Mouse (Mus musculus) gastrocnemius, adult 2 months (tissue): ENCODE measurements around the gene Pias4. TPM values are rescaled to one million over a fixed set of nuclear protein-coding genes. Genes with fewer than 3 reads are reported as not detected.
"Not testable (repeated sequence)": the region's sequence is repeated elsewhere in the genome, so short reads cannot be mapped to it uniquely, and the experiment has no call there.

Experiments used
- DNase-seq: peaks from one replicate; pipeline ENCODE4 v3.0.0; 2022
- H3K27ac ChIP-seq: fragments of 200-600 bp; 2 replicates; pipeline ENCODE4 v1.8.1; 2022; ENCODE audit warnings: mild to moderate bottlenecking
- H3K4me3 ChIP-seq: fragments of 200-600 bp; 2 replicates; pipeline ENCODE4 v1.8.1; 2022; ENCODE audit warnings: mild to moderate bottlenecking, moderate library complexity
- CTCF ChIP-seq: fragments of 200-600 bp; IDR thresholded peaks from 2 replicates; pipeline ENCODE4 v1.8.1; 2022; ENCODE audit warnings: antibody characterized with exemption, mild to moderate bottlenecking, moderate library complexity
- intact Hi-C: fragments of 180-260 bp; cut with DNase I; formaldehyde crosslinking; loops from one replicate; pipeline ENCODE4 v1.15.1; 2025
- total RNA-seq, 2 experiments: library from RNA; stranded (reverse); gene quantifications; 2 replicates each; pipeline ENCODE4 v1.2.3; 2021

Pias4 gene
- total RNA-seq, 2 experiments from 2014 or later, result 15.7 to 16.2 TPM

DNA sequence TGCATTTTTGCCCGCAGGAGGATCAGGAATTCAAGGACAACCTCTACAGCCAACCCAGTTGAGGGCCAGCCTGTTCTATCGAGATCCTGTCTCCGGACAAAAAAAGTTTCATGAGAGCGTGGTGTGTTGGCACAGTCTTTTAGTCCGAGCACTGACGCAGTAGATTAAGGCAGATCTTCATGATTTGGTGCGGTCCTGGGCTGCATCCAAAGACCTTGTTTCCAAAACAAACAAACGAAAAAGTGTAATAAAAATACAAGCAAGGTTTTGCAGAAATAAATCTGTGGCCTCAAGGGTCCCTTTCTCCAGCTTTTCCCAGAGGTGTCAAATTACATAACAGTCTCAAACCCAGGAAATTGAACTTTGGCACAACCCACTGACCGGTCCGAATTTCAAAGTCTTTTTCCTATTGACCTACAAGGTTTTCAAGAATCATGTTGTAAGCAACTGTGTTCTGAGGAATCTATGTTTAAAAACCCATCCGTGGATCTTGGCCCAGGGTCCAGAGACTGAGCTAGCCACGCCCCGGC is 8.3 kb upstream of the Pias4 start:
- TF ChIP-seq CTCF, result no peak
- peak overlapping the region; percentile 91 for H3K4me3 ChIP-seq
- peak overlapping the region; percentile 91 for H3K27ac ChIP-seq
- peak; percentile 62 for DNase-seq
- intact Hi-C loops, result loop anchor here (2.0 to 10.0 kb wide), 4 partner anchors 44 to 274 kb away; partner anchors contain the start of gene Timm13

DNA sequence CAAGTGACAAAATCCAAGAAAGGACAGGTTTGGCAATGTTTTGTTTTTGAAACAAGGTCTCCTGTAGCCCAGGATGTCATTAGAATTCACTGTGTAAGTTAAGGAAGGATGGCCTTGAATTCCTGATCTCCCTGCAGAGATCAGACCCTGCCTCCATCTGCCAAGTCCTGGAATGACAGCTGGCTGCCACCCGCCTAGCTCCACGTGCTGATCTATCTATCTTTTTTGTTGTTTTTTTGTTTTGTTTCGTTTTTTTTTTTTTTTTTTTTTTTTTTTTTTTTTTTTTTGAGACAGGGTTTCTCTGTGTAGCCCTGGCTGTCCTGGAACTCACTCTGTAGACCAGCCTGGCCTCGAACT is 7.6 kb upstream of the Pias4 start:
- DNase-seq, result not testable (repeated sequence)
- intact Hi-C loops, result loop anchor here (2.0 to 10.0 kb wide), 4 partner anchors 43 to 273 kb away; partner anchors contain the start of gene Timm13
- Histone ChIP-seq H3K4me3 (peak overlapping the region; percentile 91), H3K27ac (peak overlapping the region; percentile 91)

DNA sequence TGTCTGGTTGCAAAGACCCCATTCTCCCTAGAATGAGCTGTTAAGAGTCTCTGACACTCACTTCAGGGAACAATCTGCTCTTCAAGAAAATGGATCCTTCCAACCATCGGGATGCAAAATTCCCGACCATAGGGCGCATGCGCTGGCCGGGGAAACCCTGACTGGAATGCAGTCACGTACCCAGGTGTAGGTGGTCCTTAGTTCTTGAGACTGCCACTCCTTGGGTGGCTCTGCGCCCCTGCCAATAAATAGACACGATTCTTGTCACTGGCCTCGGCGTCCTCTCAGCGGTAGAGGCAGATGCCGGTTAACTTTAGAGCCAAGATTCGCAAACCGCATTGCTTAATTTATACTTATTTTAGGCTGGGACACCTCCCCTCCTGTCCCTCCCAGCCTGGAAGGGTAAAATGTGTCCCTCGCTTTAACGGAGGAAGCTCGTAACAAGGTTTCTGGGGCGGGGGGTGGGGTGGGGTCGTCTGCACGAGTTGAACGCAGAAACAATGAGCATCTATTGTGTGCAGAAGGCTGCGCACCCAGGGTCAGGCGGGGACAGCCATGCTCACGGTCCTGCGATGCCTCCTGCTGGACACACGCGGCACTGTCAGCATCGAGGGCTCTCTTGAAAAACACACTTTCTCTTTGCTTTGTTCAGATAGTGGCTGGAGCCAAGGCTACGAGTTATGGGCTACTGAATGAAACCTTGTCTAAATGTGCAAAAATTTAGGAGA is 7.1 kb upstream of the Pias4 start:
- Histone ChIP-seq H3K4me3 (peak overlapping the region; percentile 91), H3K27ac (peak overlapping the region; percentile 91)
- TF ChIP-seq CTCF, result peak; percentile 98
- intact Hi-C loops, result loop anchor here (2.0 to 10.0 kb wide), 4 partner anchors 42 to 272 kb away; partner anchors contain the start of gene Timm13
- DNase-seq, result peak; percentile 89

GRCm38 (mm10) chr10:81173132-81173531 is 5.4 kb upstream of the Pias4 start:
- peak overlapping the region; percentile 91 for H3K27ac ChIP-seq
- intact Hi-C loops, result loop anchor here (10.0 kb wide), 1 partner anchor 248 kb away; no protein-coding TSS in a partner anchor

GRCm38 (mm10) chr10:81169411-81169900 is 1.7 kb upstream of the Pias4 start:
- Histone ChIP-seq H3K27ac (peak overlapping the region; percentile 80), H3K4me3 (peak overlapping the region; percentile 37)
- DNase-seq, intact Hi-C loops: not testable (repeated sequence)

More at GRCm38 (mm10) chr10:81173132-81173531, 5.4 kb upstream of the Pias4 start:
- H3K4me3 ChIP-seq, result peak overlapping the region; percentile 64
- peak; percentile 95 for TF ChIP-seq CTCF
- DNase-seq, result peak; percentile 90

- intact Hi-C loops, result no loop called here
- TF ChIP-seq CTCF, result no peak
- DNase-seq, result peak; percentile 91
- Histone ChIP-seq H3K4me3 (peak overlapping the region; percentile 97), H3K27ac (peak overlapping the region; percentile 96)
These were observed 960 bp upstream of the Pias4 start for GRCm38 (mm10) chr10:81168521-81169244.

GRCm38 (mm10) chr10:81168087-81168431 is 336 bp upstream of the Pias4 start:
- TF ChIP-seq CTCF, result no peak
- H3K27ac ChIP-seq, result peak overlapping the region; percentile 96
- H3K4me3 ChIP-seq, result peak overlapping the region; percentile 97
- DNase-seq, result no peak
- intact Hi-C loops, result no loop called here

- TF ChIP-seq CTCF, result no peak
- intact Hi-C loops, result no loop called here
- DNase-seq, result peak; percentile 56
- Histone ChIP-seq H3K27ac (peak overlapping the region; percentile 48), H3K4me3 (no peak overlapping the region)
These were observed 2.6 kb downstream of the Pias4 start for GRCm38 (mm10) chr10:81165118-81165517.

DNA sequence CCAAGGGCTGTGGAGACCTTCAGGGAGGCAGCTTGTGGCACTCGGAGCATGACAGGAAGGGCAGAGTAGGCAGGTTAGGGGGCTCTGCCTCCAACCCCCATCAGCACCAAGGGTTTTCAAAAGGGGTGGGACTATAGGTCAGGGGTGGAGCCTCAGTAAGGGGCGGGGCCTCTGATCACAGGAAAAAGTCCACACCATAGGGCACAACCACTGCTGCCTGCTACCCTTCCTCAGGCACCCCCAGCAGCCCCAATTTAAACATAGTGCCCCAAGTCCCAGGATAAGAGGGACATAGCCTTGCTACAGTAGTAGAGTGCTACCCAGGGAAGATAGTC is 5.4 kb downstream of the Pias4 start:
- TF ChIP-seq CTCF, result no peak
- intact Hi-C loops, result no loop called here
- no peak for DNase-seq
- H3K4me3 ChIP-seq, result no peak overlapping the region
- no peak overlapping the region; the same call in 1 of the 2 replicates for H3K27ac ChIP-seq

- Histone ChIP-seq H3K27ac (no peak overlapping the region; the same call in 1 of the 2 replicates), H3K4me3 (no peak overlapping the region)
- intact Hi-C loops, result no loop called here
- no peak for DNase-seq
- TF ChIP-seq CTCF, result no peak
These were observed 6.0 kb downstream of the Pias4 start for GRCm38 (mm10) chr10:81161602-81162317.

DNA sequence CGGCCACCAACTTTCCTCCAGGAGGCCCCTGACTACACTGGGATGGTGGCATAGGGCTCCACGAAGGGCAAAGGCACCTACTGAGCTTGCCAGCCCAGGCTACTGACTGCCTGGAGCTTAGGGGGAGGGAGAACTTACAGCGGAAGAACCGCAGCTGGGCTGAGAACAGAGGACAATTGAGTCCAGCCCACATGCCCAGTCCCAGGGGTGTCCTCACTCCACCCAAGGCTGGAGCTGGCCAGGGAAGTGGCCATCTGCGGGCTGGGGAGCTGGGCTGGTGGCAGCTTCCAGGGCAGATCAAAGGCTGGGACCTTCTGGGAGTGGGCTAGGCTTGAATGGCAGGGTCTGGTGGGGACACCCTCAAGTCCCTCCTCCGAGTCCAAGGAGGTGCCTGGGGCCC is 13.0 kb downstream of the Pias4 start:
- H3K27ac ChIP-seq, result peak overlapping the region; percentile 43
- no peak overlapping the region for H3K4me3 ChIP-seq
- intact Hi-C loops, result no loop called here
- DNase-seq, result no peak
- TF ChIP-seq CTCF, result no peak

DNA sequence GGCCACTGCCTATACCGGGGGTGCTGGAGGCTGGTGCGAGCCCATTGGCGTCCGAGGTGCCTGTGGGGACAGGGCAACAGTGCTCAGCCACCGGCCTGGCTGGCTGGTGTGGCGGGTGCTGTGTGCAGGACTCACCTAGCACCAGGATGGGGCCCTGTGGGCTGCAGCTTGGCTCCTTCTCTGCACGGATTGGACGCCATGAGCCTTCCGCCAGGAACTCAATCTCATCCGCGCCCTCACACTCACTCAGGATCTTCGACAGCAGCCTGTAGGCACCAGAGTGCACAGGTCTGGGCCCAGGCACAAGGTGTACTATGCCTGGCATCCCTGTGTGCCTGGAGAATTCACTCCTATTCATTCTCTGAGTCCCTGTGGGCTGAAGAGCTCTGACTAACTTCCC is 13.4 kb downstream of the Pias4 start:
- H3K27ac ChIP-seq, result peak overlapping the region; percentile 43; the same call in 1 of the 2 replicates
- DNase-seq, result no peak
- TF ChIP-seq CTCF, result no peak
- H3K4me3 ChIP-seq, result no peak overlapping the region
- intact Hi-C loops, result no loop called here

DNA sequence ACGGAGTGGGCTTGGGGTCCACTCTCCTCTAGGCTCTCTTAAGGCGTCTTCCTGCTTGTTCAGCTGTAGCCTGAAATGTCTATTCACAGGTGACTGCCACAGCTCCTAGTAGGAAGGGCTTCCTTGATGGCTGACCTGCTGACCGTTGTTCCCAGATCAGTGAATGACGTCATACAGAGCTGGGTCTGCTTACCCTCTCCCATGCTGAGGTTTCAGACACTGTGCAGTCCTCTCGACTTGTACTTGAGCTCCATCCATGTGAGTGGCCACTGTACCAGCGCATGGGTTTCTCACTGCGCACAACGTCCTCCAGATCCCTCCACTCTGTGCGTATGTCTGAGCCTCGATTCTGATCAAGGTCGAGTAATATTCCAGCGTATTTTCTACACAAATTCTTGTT is 15.1 kb downstream of the Pias4 start:
- H3K27ac ChIP-seq, result peak overlapping the region; percentile 62
- no peak overlapping the region for H3K4me3 ChIP-seq
- intact Hi-C loops, result no loop called here
- TF ChIP-seq CTCF, result no peak
- no peak for DNase-seq
